Mouse (Mus musculus) CH12F3 (cell line): Measurements from ENCODE around the gene Tmem217.

Experiments
- in situ Hi-C: fragments of 300-500 bp; cut with MboI; formaldehyde crosslinking; loops from 2 replicates; pipeline ENCODE4 v1.14.3; 2020; ENCODE audit warnings: low sequenced_read_pairs

The Tmem217 gene

DNA sequence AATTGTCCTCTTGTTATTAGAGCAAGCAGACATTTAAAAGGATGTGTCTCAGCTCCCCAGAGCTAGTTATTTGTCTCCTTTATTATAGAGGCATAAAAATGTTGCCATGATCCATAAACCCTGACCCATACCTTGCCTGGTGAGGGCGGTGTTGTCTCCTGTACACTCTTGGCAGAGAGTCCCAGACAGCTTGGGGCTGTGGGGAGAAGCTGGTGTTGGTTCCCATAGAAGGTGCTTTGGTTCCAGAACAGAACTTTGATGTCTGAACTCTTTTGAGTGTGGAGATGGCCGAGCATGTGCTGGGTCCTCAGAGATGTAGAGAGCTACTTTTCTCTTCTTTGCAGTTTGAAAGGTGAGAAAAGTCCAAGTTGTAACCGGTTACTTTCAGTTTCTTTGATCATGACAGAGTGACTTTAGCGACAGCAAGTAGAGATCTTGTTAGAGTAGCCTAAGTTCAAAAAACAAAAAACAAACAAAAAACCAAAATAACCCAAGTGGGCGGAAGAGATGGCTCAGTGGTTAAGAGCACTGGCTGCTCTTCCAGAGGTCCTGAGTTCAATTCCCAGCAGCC lies at the start of gene Tmem217:
Tmem217 (minus strand) TSS at position 224 of the 571 bp plus-strand sequence.
- in situ Hi-C loops = no loop called here

DNA sequence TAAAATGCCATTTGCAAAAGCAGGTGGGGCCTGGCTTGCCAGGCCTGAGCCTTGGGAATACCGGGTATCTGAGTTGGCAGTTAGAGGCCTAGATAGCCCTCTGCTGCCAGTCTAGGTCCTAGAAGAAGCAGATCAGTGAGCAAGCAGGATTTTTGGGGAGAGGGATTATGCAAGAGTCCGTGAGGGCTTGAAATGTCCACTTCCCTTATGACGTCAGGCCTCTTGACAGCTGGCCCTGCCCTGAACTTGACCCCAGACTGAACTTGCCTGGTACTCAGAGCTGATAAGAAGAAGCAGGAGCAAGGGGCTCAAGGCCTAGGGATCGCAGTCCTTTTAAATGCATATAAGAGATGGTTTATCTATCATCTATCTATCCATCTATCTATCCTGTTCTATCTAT lies 49.2 kb upstream of the Tmem217 start:
- in situ Hi-C loops = no loop called here

DNA sequence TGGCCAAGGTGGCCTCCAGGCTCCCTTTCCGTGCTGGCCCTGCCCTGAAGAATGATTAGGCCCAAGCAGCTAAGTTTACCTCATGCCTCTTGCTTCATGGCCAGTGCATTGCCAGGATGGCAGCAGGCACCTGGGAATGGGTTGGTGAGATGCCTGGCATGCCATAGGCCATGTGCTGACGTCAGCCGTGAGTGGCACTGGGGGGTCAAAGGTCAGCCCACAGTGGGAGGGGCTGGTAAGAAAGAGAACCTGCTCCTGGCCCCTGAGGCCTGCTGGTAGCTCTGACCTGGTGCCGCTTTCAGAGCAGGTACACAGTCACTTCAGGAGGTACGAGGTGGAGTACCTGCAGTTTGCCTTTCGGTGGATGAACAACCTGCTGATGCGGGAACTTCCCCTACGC lies 47.4 kb upstream of the Tmem217 start:
- in situ Hi-C loops = no loop called here

DNA sequence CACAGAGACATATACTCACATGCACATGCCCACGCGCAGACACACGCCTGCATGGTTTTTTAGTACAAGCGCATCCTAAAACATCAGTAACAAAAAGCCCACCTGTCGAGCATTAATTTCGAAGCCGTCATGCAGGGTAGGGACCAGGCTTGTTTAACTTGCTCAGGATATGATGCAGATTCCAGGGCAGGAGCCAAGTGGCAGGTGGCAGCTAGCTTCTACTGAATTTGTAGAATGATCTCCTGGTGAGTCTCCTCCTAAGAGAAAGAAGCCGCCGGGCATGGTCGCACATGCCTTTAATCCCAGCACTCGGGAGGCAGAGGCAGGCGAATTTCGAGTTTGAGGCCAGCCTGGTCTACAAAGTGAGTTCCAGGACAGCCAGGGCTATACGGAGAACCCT lies 46.9 kb upstream of the Tmem217 start:
- in situ Hi-C loops = no loop called here

DNA sequence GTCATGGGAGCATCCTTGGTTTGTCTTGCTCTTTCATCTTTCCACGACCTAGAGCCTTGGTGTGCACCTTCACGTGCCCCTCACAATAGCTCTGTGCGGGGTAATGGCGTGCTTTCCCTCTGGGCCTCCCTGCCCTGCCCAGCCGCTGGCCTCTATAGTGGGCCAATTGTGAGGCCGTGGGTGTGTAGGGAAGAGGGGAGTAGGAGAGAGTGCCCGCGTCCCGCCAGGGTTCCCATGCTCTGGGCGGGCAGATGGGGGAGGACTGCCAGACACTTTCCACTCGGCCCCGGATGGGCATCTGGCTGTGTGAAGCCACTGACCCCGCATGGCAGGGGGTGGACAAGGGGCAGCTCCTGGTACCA lies 44.6 kb upstream of the Tmem217 start:
- in situ Hi-C loops = no loop called here

DNA sequence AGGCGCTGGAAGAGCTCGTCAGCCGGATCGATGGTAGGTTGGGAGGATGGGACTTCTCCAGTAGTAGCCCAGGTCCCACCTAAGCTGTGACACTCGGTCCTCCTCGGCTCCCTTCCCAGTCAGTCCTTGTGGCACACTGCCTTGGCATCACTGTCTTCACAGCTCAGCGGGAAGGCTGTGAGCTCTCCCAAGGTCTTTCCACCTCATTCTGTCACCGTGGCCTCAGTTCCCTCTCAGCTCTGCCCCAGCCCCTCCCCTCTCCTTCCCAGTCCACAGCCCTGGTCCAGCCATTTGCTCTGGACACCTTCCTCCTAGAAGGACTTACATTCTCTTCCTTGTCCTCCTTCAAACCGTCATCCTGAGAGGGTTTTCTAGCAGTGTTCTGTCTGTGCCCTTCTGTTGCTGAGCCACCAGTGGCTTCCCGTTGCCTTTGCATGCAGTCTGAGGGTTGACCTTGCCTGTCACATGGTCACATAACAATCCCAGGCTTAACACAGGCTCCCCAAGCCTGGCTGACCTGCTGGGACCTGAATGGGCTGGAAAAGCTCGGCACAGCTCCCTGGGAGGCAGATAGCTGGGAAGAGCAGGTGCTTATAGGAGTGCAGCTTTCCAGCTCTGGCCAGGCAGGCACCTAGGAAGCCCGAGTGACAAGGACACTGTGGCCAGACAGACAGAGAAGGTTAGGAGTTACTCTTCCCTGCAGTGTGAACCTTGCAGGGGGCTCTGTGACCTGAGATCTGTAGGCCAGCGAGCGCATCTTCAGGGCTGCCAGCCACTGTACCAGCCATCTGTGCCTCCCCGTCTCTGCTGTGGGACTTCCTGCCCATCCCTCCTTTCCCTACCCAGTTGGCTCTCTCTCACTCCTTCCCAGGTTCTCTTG lies 43.9 kb upstream of the Tmem217 start:
- in situ Hi-C loops = no loop called here

DNA sequence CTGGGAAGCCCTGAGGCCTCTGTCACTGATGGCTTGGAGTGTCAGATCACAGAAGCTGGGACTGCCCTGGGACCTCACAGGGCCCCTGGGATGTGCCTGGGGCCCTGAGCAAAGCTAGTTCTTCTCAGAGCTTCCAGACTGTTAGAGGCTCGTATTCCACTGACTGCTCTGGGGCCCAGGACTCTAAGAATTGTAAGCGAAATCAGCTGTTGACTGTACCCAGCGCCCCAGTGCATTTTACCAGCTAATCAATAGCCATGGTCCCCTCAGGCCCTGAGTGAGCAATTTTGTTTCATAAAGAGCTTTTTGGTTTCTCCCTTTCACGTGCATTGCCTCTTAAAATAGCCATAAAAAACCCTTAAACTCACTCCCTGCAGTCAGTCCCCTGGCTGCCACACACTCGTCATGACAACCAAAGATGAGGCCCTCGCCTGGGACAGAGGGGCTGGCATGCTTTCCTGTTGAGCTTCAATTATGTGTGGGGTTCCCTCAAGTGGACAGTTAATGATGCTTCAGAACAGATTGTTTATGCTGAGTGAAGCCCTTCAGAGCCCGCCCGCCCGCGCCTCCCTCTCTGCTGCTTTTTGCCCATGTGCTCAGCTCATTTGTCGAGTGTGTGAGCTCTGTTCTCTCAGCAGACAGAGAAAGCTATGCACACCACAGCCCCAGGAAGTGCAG lies 37.2 kb upstream of the Tmem217 start:
- in situ Hi-C loops = no loop called here

DNA sequence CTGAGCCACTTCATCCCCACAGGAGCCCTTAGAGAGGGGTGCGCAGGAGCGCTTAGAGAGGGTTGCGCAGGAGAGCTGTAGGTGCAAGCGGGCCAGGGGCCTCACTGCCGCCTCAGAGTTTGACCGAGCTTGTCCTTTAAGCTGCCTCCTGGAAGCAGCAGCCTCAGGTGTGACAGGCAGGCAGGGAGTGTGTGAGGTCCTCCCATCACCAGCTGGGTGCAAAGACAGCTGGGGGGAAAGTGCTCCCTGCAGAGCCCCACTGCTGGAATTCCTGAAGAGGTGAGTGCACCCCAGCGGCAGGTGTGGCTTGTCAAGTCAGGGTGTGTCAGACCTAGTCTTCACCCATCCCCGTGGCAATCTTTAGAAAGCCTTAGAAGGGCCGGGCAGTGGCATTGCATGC lies 34.7 kb upstream of the Tmem217 start:
- in situ Hi-C loops = no loop called here

DNA sequence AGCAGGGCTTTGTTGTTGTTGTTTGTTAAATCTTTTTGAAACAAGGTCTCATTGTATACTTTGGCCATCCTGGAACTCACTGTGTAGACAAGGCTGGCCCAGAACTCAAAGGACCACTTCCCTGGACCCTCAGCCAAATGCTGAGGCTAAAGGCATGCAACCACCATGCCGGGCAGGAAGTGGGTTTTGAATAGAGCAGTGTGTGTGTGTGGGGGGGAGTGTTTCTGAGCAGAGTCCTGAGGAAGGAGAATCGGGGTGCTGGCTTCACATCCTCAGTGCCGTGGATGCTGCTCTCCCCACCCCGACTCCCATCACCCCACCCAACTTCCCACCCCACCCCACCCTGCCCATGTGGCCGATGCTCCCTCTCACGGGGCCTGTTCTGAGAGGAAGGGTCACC lies 33.3 kb upstream of the Tmem217 start:
- in situ Hi-C loops = no loop called here

DNA sequence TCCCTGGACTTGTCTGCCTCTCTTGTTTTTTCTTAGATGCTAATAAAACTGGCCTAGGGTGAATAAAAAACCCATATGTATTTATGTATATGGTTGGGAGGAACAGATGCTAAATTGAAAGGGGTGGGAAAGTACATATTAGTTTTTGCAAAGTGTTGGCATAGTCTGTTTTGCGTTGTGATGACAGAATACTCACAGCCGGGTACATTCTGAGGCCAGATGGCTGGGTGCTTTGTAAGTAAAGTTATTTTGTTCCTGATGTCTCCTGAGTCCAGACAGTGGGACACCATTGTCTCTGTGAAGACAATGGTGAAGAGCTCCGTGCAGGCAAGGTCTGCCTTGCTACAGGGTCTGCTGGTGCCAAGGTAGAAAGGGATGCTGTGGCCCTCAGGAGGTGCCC lies 32.6 kb upstream of the Tmem217 start:
- in situ Hi-C loops = no loop called here

DNA sequence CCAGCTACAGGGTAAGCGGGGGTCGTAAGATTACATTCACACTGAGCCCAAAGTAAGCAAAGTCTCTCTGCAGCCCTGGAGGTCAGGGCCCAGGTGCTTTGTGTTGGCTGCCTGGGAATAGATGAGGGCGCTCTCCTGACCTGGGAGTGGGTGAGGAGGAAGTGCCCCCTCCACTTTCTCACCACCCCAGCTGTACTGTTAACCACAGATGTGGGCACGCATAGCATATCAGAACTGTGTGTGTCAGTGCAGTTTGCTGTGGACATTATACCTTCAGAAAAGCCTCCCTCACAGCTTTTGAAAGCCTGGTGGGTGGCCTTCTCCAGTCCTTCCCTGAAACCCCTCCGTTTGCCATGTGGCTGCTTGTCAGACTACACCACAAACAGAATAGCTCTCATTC lies 32.1 kb upstream of the Tmem217 start:
- in situ Hi-C loops = no loop called here

DNA sequence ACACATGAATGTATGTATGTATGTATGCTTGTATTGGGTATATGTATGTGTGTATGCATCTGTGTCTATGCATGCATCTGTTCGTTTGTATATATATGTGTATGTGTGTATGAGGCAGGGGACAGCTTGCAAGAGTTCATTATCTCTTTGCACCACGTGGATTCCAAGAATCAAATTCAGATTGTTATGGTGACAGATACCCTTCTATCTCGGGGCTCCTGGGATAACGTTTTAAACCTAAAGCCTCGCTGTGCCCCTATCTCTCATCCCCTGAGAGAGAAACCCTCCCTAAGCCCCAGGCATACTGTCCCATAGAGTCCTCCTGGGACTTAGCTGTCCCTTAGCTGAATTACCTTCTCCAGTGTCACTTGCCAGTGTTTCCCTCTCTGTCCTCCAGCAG lies 31.4 kb upstream of the Tmem217 start:
- in situ Hi-C loops = no loop called here

DNA sequence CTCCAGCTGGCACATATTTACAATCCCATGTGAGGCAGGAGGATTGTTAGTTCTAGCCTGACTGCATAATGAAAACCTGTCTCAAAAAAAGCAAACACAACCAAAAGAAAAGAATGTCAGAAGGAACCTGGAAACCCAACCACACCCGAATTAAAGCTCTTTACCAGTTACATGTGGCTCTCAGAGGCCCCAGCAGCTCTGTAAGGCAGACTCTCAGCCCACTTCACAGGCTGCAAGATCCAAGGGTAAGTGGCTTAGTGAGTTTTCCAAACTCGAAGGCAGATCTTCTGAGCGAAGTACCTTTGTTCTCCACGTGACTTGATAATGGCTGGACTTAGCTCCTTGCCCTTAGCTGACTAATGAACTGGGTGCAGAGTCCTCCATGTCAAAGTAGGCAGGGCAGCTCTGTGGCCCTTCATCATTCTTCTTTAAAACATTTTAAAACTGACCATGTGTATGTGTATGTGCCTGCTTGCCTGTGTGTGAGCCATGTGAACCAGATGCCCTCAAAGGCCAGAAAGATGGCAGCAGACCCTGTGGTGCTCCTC lies 27.5 kb upstream of the Tmem217 start:
- in situ Hi-C loops = no loop called here

DNA sequence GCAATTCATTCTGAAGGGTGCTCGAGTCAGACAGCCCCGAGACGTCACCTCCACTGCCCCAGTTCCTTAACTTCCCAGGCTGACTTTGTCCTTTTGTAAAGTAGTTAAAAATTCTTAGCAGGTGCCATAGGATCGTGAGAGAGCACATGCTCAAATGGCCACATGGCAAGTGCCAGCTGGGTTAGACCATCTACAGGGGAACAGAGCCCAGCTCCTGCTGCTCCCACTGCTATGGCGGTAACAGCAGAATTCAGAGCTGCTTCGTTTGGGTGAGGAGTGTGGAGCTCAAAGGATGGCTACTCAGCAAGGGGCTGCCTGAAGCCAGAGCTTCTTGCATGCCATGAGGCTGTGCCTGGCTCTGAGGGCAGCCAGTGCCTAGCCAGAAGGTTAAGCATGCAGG lies 17.6 kb upstream of the Tmem217 start:
- in situ Hi-C loops = no loop called here

DNA sequence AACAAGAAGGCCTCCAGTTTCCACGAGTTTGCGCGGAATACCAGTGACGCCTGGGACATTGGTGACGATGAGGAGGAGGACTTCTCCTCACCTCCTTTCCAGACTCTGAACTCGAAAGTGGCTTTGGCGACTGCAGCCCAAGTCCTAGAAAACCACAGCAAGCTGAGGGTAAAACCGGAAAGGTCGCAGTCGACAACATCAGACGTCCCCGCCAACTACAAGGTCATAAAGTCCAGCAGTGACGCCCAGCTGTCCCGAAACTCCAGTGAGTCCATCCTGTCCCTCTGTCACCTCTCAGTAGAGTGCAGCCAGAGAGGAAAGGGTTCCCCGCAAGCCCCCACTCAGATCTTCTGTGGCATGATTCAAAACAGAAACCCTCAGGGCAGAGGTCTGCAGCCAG lies 16.2 kb upstream of the Tmem217 start:
- in situ Hi-C loops = no loop called here

DNA sequence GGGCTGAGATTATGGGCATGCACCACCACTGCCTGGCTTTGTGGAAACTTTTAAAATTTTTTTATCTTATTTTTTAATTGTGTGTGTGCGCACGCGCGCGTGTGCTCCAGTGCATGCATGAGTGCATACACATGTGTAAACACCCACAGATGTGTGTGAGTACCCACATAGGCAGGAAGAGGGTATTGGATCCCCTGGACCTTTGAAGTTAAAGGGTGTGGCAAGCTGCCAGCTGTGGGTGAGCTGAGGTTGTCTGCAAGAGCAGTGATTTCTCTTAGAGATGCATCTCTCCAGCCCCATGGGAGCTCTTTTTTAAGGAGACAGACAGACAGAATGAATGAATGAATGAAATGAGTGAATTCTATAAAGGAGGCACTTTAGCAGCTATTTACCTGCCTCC lies 13.3 kb upstream of the Tmem217 start:
- in situ Hi-C loops = no loop called here

DNA sequence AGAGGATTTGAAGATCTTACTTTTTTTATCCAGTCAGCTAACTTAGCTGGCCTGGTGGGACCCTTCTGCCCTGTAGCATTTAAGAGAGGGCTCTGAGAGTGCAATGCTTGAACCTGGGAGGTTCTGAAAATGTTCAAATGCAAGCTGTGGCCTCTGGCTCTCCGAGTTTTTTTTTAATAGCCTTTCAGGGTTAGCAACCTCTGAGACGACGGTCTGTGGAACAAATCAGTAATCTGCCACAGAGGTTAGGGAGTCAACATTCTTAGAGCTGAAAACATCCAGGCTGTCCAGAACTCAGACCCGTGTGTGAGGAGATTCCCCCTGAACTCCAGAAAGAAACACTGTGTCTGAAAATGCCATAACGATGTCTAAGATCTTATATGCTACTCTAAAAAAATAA lies 6.3 kb upstream of the Tmem217 start:
- in situ Hi-C loops = no loop called here

DNA sequence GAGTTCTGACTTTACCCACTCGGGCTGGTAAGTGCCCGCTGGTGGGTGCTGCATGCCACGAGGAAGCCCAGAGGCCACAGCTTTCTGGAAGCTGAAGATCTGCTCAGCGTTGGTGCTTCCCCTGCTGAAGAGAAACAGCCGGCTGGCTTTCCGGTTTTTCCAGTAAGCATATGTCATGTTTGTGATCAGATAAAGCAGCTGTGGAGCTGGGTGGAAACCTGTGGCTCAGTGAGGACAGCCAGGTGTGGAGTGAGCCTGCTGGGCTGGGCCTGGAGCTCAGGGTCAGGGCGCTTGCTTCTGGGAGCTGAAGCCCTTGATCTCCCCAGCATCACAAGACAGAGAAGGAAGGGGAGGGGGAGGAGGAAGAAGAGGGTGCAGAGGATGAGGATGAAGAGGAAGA lies 4.7 kb upstream of the Tmem217 start:
- in situ Hi-C loops = no loop called here

DNA sequence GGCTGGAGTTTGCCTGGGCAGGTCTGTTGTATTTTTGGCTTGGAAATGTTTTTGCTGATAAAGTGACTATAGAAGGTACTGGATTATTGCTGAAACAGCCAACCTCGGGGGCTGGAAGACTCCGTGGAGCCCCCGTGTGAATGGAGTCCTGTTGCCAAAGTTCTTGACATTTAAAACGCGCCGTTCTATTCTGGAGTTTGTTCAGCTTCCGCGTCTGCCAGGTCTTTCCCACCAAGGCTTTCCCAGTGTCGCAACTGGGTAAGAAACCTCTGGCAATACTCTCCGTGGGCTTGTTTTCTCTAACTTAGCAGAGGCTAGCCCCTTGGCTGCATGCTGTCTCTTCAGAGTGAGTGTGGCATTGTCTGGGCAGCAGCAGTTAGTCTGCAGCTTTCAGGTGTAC lies 4.3 kb upstream of the Tmem217 start:
- in situ Hi-C loops = no loop called here

DNA sequence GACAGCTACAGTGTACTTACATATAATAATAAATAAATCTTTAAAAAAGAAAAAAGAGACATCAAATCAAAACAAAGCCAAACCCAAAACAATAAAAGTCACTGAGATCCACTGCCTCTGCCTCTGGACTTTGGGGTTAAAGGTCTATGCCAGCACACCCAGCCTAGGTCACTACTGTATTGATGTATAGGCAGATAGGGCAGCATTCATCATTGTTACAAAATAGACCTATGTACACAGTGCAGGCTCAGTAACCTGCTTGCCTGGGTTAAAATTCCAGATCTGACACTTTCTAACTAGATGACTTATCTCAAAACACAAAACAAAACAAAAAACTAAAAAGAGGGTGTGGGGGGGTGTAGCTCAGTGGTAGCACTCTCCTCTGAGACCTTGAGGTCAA lies 2.0 kb upstream of the Tmem217 start:
- in situ Hi-C loops = no loop called here

DNA sequence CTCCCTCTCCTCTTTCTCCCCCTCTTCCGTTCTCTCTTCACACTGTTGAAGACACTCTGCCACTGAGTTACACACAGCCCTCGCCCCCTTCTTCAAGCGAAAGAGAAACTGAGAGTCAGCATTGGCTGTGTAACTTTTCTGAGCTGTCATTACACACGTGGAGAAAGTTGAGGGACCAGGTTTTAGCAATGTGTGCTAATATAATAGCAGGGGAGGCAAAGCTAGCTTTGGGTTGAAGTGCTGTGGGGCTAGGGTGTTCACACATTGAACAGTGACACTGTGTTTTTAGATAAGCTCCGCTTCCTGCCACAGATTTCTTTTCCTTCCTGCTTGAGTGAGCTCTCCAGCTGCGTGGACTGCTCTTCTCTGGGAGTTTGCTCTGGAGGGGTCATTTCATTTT lies 1.2 kb downstream of the Tmem217 start:
- in situ Hi-C loops = no loop called here
